Mouse (Mus musculus) heart, embryonic 12.5 days (tissue): ENCODE measurements around the gene Grin2b. TPM values are rescaled to one million over a fixed set of nuclear protein-coding genes. Genes with fewer than 3 reads are reported as not detected.

Source experiments
- ATAC-seq: fragments of 200-750 bp; cut with Nextera tagmentation; 2 replicates; pipeline ENCODE4 v1.8.0; 2017; ENCODE audit warnings: moderate TSS enrichment, moderate library complexity; ENCODE audit not compliant: insufficient number of reproducible peaks, low FRiP score
- H3K27ac ChIP-seq: fragments of 300-500 bp; sonication (generic); 2 replicates; pipeline ENCODE4 v1.5.1; 2016; ENCODE audit warnings: mild to moderate bottlenecking, moderate library complexity; ENCODE audit not compliant: poor library complexity, severe bottlenecking
- H3K27me3 ChIP-seq: fragments of 300-500 bp; sonication (generic); replicated peaks from 2 replicates; pipeline ENCODE4 v1.6.1; 2016; ENCODE audit warnings: mild to moderate bottlenecking, moderate library complexity
- H3K36me3 ChIP-seq: fragments of 300-500 bp; sonication (generic); 2 replicates; pipeline ENCODE4 v1.6.1; 2016; ENCODE audit warnings: mild to moderate bottlenecking, moderate library complexity
- H3K4me1 ChIP-seq: fragments of 300-500 bp; sonication (generic); replicated peaks from 2 replicates; pipeline ENCODE4 v1.6.1; 2016; ENCODE audit warnings: mild to moderate bottlenecking
- H3K4me2 ChIP-seq: fragments of 300-500 bp; sonication (generic); 2 replicates; pipeline ENCODE4 v1.6.1; 2016; ENCODE audit warnings: mild to moderate bottlenecking, moderate library complexity
- H3K4me3 ChIP-seq: fragments of 300-500 bp; sonication (generic); 2 replicates; pipeline ENCODE4 v1.5.1; 2016; ENCODE audit warnings: mild to moderate bottlenecking
- H3K9ac ChIP-seq: fragments of 300-500 bp; sonication (generic); 2 replicates; pipeline ENCODE4 v1.6.1; 2016; ENCODE audit warnings: mild to moderate bottlenecking, moderate library complexity
- H3K9me3 ChIP-seq: fragments of 300-500 bp; sonication (generic); replicated peaks from 2 replicates; pipeline ENCODE4 v1.6.1; 2016; ENCODE audit warnings: mild to moderate bottlenecking, moderate library complexity
- WGBS: fragments of 180-500 bp; shearing (Covaris S2); methylation state at CpG from one replicate; pipeline ENCODE4 v1.1.7; 2016; 5-methylcytosine and 5-hydroxymethylcytosine counted together
- polyA plus RNA-seq: library from polyadenylated mRNA; unstranded; fragments of >200 nt; fragmentation: Nextera tagmentation; extraction: Ambion mirVana; gene quantifications from 2 replicates; pipeline ENCODE4 v1.2.1, GENCODE M21; 2016

Grin2b gene
- polyA plus RNA-seq, 1 experiment from 2014 or later, result 0.20 TPM

DNA sequence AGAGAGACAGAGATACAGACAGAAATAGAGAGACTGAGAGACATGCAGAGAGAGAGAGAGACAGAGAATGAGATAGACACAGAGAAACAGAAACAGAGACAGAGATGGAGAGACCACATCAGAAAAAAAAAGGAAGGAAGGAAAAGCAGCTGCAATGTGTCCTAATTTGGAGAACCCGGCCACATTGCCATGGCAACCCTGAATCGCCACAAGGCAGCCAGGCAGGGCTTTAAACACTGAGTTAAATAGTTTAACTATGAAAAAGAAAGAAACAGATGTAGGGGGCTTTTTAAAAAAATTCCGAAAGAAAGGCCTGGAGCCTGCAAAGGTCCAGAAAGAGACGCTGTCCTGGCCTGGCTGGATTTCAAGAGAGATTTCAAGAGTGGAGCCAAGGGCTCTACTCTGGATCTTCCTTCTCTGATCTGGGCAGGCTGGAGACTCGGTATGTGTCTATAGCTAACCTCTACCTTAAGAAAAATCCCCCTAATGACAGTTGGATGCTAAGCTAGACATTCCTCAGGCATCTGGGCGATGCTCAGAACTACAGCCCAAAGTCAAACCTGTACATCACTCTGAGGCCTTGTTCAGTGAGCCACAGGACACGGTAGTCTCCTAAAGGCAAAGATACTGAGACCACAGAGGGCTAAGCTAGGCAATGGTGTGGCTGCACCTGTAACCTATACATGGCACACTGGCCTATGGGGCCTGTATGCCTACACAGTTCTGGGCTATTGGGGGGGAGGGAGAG, 162.8 kb downstream of the Grin2b start:
- no peak overlapping the region for H3K27ac ChIP-seq
- no peaks in the 10 kb centered on the region for H3K4me1 ChIP-seq
- H3K9ac ChIP-seq, result no peak overlapping the region
- no peak overlapping the region for H3K4me2 ChIP-seq
- no peak for ATAC-seq
- H3K36me3 ChIP-seq, result no peaks in the 10 kb centered on the region
- no peaks in the 10 kb centered on the region for H3K27me3 ChIP-seq
- WGBS, result 66% methylated on average over 7 of the region's 7 CpGs
- no peak overlapping the region for H3K4me3 ChIP-seq
- no peaks in the 10 kb centered on the region for H3K9me3 ChIP-seq

DNA sequence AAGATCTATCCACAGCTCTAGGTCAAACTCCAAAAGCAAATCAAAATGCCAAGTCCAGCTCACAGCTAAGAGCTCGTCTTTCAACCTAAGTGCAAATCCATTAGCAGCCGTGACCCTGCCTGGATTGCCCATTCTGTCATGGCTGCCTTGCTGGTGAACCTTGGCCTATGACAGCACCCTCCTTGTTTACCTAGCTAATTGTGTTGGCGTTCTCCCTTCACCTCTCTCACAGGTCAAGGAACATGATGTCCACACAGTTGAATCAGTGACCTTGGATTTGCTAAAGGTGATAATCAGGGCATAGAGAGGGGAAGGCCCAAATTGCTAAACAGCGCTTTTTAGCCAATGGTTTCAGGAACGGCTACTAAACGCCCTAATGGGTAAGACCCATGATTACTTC, 165.2 kb downstream of the Grin2b start:
- no peak overlapping the region for H3K9ac ChIP-seq
- H3K36me3 ChIP-seq, result no peaks in the 10 kb centered on the region
- no peak overlapping the region for H3K4me2 ChIP-seq
- H3K4me1 ChIP-seq, result no peaks in the 10 kb centered on the region
- H3K4me3 ChIP-seq, result no peak overlapping the region
- H3K27me3 ChIP-seq, result no peaks in the 10 kb centered on the region
- no peak for ATAC-seq
- no peaks in the 10 kb centered on the region for H3K9me3 ChIP-seq
- no peak overlapping the region for H3K27ac ChIP-seq
- WGBS, result 81% methylated on average over 6 of the region's 6 CpGs

DNA sequence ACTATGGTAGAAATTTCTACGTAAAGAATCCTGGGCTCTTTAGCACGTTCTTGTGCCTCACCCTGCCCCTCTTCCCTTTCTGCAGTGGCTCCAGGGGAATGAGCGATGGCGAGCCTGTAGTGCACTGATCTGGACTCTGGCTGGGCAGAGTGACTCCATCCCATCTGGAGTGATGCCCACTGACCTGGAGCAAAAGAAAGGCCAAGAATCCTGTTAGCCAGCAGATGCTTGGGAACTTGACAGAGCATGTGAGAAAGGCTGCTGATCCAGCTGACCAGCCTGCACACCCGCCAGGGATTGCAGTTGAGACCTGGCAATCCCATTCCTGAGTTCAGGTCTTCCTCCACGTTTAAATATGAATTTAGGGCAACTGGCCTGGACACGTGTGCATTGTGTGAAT, 178.6 kb downstream of the Grin2b start:
- no peak overlapping the region for H3K9ac ChIP-seq
- H3K4me3 ChIP-seq, result no peak overlapping the region
- H3K4me2 ChIP-seq, result no peak overlapping the region
- H3K27me3 ChIP-seq, result no peaks in the 10 kb centered on the region
- no peak for ATAC-seq
- no peak overlapping the region for H3K27ac ChIP-seq
- H3K36me3 ChIP-seq, result no peaks in the 10 kb centered on the region
- H3K9me3 ChIP-seq, result no peaks in the 10 kb centered on the region; the same call in 1 of the 2 replicates
- no peaks in the 10 kb centered on the region for H3K4me1 ChIP-seq
- WGBS, result 71% methylated on average over 7 of the region's 7 CpGs

DNA sequence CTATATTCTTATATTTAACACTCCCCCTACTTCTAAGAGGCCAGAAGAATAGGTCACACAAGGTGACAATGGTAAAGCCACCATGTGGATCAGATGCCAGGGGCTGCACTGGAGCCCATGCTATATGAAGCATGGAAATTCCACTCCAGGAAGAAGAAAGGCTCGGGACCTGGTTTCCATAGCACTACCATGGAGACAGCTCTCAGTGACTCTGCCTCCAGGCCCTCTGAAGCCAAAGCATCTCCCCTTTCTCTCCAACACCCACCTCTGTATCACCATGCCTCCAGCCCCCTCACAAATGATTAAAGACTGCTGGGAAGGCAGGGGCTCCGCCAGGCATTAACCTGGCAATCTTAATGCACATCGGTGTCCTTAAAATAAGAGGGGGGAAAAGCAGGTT, 179.4 kb downstream of the Grin2b start:
- no peaks in the 10 kb centered on the region for H3K36me3 ChIP-seq
- H3K27me3 ChIP-seq, result no peaks in the 10 kb centered on the region
- H3K4me2 ChIP-seq, result no peak overlapping the region
- no peak overlapping the region for H3K4me3 ChIP-seq
- H3K4me1 ChIP-seq, result no peaks in the 10 kb centered on the region
- H3K9me3 ChIP-seq, result no peaks in the 10 kb centered on the region; the same call in 1 of the 2 replicates
- WGBS, result 77% methylated on average over 3 of the region's 3 CpGs
- no peak overlapping the region for H3K9ac ChIP-seq
- ATAC-seq, result no peak
- no peak overlapping the region for H3K27ac ChIP-seq

DNA sequence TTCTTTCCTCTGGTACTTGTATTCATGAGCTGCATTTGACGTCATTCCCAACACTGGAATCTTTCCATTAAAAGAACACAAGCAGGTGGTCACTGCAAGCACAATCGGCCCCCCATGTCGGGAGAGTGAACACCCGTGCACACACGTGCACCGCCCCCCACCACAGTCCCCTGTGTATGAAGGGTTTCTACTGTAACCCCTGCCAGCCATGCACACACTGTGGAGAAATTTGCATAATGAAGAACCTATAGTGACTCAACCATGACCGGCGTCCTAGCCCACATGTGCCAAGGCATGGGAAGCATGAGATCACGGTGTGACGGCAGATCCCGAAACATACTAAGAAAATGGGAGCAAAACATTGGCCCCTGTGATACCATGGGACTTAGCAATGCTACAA, 179.9 kb downstream of the Grin2b start:
- Histone ChIP-seq H3K4me1 (no peaks in the 10 kb centered on the region), H3K36me3 (no peaks in the 10 kb centered on the region), H3K9me3 (no peaks in the 10 kb centered on the region; the same call in 1 of the 2 replicates), H3K27ac (no peak overlapping the region), H3K4me3 (no peak overlapping the region), H3K4me2 (no peak overlapping the region), H3K27me3 (no peaks in the 10 kb centered on the region), H3K9ac (no peak overlapping the region)
- WGBS, result 88% methylated on average over 11 of the region's 11 CpGs
- ATAC-seq, result no peak

DNA sequence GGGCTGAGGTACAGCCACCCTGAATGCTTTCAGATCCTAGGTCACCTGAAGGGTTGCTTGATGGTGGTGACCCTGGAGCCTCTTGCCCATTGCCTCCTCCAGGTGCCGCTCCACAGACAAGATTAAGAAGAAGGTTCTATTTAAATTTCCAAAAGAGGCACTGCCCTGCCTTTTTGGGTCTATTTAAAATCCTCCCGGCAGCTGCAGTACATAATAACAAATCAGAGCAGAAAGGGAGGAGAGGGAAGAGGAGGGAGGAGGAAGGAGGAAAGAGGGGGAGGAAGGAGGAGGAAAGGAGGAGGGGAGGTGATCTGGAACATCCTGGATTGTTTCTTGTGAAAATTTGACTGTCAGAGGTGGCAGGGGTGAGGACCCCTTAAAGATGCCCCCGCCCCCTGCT, 197.2 kb downstream of the Grin2b start:
- 66% methylated on average over 3 of the region's 3 CpGs for WGBS
- no peak overlapping the region for H3K27ac ChIP-seq
- no peak for ATAC-seq
- peaks cover 5% of the 10 kb centered on the region; the same call in 1 of the 2 replicates for H3K4me1 ChIP-seq
- H3K4me2 ChIP-seq, result no peak overlapping the region
- H3K36me3 ChIP-seq, result no peaks in the 10 kb centered on the region
- no peaks in the 10 kb centered on the region for H3K27me3 ChIP-seq
- no peak overlapping the region for H3K9ac ChIP-seq
- no peak overlapping the region for H3K4me3 ChIP-seq
- no peaks in the 10 kb centered on the region for H3K9me3 ChIP-seq

DNA sequence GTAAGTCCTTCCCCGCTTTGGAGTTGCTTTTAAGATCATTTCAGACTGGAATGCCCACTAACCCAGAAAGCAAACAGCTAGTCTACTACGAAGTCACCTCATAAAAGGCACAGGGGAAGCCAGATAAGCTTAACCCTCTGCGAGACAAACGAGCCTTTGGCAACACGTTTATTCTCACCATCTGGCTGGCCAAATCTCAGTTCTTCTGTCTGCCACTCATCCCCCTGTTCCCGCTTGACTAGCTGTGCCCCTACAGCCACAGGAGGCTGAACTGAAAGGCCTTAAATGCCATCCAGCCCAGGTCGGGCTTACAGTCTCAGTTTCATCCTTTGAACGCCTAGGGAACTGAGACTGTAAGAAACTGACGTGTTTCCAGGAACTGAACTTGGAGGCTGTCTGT, 200.8 kb downstream of the Grin2b start:
- H3K36me3 ChIP-seq, result no peaks in the 10 kb centered on the region
- WGBS, result 46% methylated on average over 9 of the region's 9 CpGs
- no peak for ATAC-seq
- no peak overlapping the region for H3K9ac ChIP-seq
- H3K4me1 ChIP-seq, result no peaks in the 10 kb centered on the region; the same call in 1 of the 2 replicates
- no peak overlapping the region for H3K4me2 ChIP-seq
- no peaks in the 10 kb centered on the region for H3K27me3 ChIP-seq
- no peak overlapping the region for H3K27ac ChIP-seq
- H3K9me3 ChIP-seq, result 0 out of 2 replicates have a peak, but pooled peaks cover 2% of the 10 kb centered on the region
- no peak overlapping the region for H3K4me3 ChIP-seq

GRCm38 (mm10) chr6:135971481-135971880, 201.8 kb downstream of the Grin2b start:
- ATAC-seq, result no peak
- no peaks in the 10 kb centered on the region for H3K27me3 ChIP-seq
- H3K4me1 ChIP-seq, result no peaks in the 10 kb centered on the region
- H3K4me3 ChIP-seq, result no peak overlapping the region
- no peaks in the 10 kb centered on the region for H3K36me3 ChIP-seq
- no peak overlapping the region for H3K27ac ChIP-seq
- 83% methylated on average over 4 of the region's 4 CpGs for WGBS
- H3K9ac ChIP-seq, result no peak overlapping the region
- 0 out of 2 replicates have a peak, but pooled peaks cover 2% of the 10 kb centered on the region for H3K9me3 ChIP-seq
- no peak overlapping the region for H3K4me2 ChIP-seq

GRCm38 (mm10) chr6:135970716-135971318, 202.5 kb downstream of the Grin2b start:
- Histone ChIP-seq H3K9me3 (0 out of 2 replicates have a peak, but pooled peaks cover 2% of the 10 kb centered on the region), H3K27ac (no peak overlapping the region), H3K4me2 (no peak overlapping the region), H3K9ac (no peak overlapping the region), H3K4me1 (no peaks in the 10 kb centered on the region), H3K4me3 (no peak overlapping the region), H3K36me3 (no peaks in the 10 kb centered on the region), H3K27me3 (no peaks in the 10 kb centered on the region)
- ATAC-seq, result no peak
- 64% methylated on average over 3 of the region's 3 CpGs for WGBS

GRCm38 (mm10) chr6:135961766-135962165, 211.5 kb downstream of the Grin2b start:
- Histone ChIP-seq H3K27me3 (no peaks in the 10 kb centered on the region), H3K36me3 (no peaks in the 10 kb centered on the region), H3K27ac (no peak overlapping the region), H3K4me1 (no peaks in the 10 kb centered on the region), H3K9ac (no peak overlapping the region), H3K4me3 (no peak overlapping the region), H3K4me2 (no peak overlapping the region), H3K9me3 (0 out of 2 replicates have a peak, but pooled peaks cover 4% of the 10 kb centered on the region)
- ATAC-seq, result no peak
- whole genome bisulfite sequencing, result 57% methylated on average over 9 of the region's 9 CpGs

- no peak overlapping the region for H3K4me2 ChIP-seq
These were observed 213.7 kb downstream of the Grin2b start for GRCm38 (mm10) chr6:135959629-135960028.

More at GRCm38 (mm10) chr6:135959629-135960028, 213.7 kb downstream of the Grin2b start:
- no peaks in the 10 kb centered on the region for H3K36me3 ChIP-seq
- 89% methylated on average over 10 of the region's 10 CpGs for WGBS
- ATAC-seq, result no peak
- no peaks in the 10 kb centered on the region for H3K27me3 ChIP-seq
- H3K9me3 ChIP-seq, result 0 out of 2 replicates have a peak, but pooled peaks cover 4% of the 10 kb centered on the region
- no peak overlapping the region for H3K9ac ChIP-seq
- H3K4me3 ChIP-seq, result no peak overlapping the region
- no peaks in the 10 kb centered on the region for H3K4me1 ChIP-seq
- no peak overlapping the region for H3K27ac ChIP-seq
